Mouse (Mus musculus): ENCODE results near the gene Patl1.
"Not testable (repeated sequence)": the region's sequence is repeated elsewhere in the genome, so short reads cannot be mapped to it uniquely, and the experiment has no call there.

Patl1 gene

GRCm38 (mm10) chr19:11912037-11912532 lies at the start of gene Patl1:
Gene Patl1 (plus strand): TSS chr19:11912399.
- peak; percentile 99 for DNase-seq (ENCODE audit: low spot score)

DNA sequence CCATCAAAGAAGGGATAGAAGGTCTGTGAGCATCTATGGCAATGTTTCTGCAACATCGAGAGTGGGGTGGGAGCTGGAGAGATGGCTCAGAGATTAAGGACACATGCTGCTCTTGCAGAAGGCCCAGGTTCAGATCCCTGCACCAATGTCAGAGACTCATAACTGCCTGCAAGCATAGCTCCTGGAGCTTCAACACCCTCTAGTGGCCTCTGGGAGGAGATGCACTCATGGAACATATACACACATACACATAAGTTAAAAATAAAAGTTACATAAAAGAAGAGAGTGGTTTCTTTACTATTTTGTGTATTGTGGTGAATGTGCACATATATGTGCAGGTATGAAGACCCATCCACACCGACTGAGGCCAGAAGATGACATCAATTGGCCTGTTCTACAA lies 44.4 kb upstream of the Patl1 start:
- no peak for DNase-seq (ENCODE audit: low spot score)

DNA sequence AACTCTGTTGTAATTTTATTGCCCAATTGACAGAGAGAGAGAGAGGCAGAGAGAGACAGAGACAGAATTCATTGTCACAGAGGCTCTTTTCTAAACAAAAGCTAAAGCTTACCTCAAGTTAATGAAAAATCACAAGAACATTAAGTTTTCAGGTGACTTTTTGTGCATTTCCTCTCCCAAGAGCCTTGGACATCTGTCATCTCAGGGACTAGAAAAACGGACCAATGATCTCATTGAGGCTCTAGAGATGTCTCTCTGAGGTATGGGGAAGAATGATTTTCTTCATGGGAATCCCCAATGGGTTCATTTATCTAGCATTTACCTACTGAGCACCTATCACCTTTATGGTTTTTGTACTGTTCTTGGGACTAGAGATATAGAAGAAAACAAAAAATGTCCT lies 37.2 kb upstream of the Patl1 start, which contains the start of gene Olfr1419:
TSS of gene Olfr1419 (minus strand) at position 101 of the 400 bp plus-strand sequence.
- DNase-seq (ENCODE audit: low spot score) = no peak

DNA sequence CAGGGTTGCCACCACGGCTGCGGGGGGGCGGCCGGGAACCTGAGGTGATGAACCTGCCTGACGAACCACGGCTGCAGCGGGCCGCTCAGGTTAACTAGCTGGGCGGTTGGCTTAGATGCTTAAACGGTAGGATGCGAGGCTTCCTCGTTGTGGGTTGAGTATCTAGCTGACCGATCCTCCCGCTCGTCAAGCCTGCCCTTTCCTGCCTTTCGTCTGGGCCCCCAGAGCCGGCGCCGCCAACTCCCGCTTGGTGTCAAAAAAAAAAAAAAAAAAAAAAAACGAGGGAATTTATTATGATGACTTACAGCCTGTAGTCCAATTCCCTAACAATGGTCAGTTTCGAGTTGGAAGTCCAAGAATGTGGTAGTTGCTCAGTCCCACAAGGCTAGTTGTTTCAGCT lies 33.8 kb upstream of the Patl1 start:
- DNase-seq (ENCODE audit: low spot score) = not testable (repeated sequence)

GRCm38 (mm10) chr19:11886265-11886664 lies 25.9 kb upstream of the Patl1 start, which contains the start of gene Olfr1420:
Gene Olfr1420 (plus strand): TSS chr19:11886565.
- no peak for DNase-seq (ENCODE audit: low spot score)

DNA sequence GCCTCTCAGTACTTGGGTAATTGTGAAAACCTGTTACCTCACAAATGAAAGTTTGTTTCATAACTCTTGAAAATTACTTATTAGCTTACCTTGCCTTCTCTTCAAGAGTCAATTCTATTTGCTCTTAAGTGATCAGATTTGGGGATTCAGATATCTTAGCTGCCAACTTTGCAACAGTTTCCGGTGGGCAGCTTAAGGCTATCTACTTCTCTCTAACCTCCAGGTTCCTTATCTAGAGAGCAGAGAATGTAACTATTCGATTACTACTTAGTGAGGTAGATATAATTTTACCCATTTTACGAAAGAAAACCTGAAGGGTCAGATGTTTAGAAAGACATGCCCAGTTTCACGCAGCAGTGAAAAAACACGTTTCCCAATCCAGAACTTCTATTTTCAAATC lies 1.2 kb upstream of the Patl1 start:
- DNase-seq (ENCODE audit: low spot score) = peak; percentile 6

DNA sequence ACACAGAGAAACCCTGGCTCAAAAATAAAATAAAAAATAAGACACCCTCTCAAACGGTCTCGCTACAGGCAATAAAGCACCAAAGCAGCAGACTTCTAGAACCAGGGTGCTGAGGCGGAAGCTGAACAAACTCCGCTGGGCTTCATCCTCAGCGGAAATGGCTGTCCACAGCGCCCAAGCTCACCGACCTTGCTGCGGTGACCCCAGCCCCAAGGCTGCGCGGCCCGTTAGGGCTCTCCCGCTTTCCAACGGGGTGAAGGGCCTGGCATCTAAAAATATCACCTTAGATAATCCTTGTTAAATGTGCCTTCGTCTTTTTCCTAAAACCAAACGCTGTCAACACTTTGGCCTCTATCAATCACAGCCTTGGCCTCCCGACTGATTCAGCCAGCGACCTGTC lies 596 bp upstream of the Patl1 start:
- DNase-seq (ENCODE audit: low spot score) = no peak

DNA sequence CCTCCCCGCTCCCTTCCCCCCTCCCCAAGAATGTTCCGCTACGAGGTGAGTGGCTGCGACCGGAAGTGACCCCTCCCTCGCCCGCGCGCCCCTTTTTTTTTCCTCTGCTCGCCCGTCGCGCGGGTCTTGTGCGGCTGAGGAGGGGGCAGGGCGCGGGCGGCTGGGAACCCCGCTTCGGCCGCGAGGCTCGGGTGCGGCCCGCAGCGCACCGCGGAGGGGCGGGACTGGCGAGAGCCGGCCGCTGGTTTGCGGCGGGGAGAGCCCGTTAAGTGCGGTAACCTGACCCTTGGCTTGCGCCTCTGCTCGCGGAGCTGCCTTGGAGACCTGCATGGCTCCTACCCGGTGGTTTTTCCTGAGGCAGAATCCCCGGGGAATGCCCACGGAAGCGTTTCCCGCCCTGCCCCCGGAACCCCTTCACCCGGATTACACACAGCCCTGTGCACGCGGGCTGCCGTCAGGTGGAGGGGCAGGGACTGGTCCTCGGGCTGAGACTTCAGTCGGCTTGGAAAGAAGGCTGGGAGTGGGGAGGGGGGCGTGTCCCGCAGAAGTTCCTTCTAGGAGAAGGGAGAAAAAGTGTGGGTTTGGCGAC lies 428 bp downstream of the Patl1 start:
- peak; percentile 31 for DNase-seq (ENCODE audit: low spot score)

- DNase-seq (ENCODE audit: low spot score) = peak; percentile 58
Measured at GRCm38 (mm10) chr19:11915804-11916203, 3.6 kb downstream of the Patl1 start.

- no peak for DNase-seq (ENCODE audit: low spot score)
Measured at GRCm38 (mm10) chr19:11922068-11922467, 9.9 kb downstream of the Patl1 start.

- not testable (repeated sequence) for DNase-seq (ENCODE audit: low spot score)
Measured at GRCm38 (mm10) chr19:11922515-11922914, 10.3 kb downstream of the Patl1 start.

DNA sequence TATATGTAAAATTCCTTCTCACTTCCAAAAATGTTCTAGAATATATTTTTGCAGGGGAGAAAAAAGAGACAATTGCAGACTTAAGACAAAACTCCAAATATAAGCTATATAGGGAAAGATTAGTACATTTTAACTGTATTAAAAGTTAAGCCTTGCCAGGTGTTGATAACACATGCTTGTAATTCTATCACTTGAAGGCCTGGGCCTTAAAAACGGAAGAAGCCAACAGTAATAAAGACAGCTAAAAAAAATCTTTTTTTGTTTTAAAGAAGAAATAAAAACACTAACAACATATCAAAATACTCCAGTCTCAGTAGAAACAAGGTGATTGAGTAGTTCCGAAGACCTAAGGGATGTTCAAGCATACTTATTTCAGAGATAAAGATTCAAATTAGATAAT lies 14.2 kb downstream of the Patl1 start:
- no peak for DNase-seq (ENCODE audit: low spot score)

DNA sequence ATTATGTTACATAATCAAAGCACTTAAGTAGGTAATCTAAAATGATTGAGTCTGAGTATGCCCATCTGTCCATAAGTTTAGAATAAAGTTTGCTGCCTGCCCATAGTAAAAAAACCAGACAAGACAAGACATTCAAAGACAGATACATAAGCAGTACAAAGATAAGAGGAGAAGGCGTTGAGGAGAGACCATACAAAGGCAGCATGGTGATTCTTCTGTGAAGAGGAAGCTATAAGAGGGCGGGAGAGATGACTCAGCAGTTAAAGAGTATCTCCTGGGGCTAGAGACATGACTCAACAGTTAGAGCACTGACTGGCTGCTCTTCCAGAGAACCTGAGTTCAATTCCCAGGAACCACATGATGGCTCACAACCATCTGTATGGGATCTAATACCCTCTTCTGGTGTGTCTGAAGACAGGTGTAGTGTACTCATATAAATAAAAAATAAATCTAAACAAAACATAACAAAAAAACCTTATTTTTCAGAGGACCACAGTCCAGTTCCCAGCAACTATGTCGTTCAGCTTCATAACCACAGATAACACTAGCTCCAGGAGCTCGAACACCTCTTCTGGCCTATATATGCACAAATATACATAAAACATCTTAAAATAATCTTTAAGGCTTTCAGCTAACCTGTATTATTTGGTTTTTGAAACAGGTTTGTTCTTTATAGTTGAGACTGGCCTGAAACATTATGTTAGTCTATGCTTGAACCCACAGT lies 16.0 kb downstream of the Patl1 start:
- DNase-seq (ENCODE audit: low spot score) = no peak

GRCm38 (mm10) chr19:11946460-11946859 lies 34.3 kb downstream of the Patl1 start:
- not testable (repeated sequence) for DNase-seq (ENCODE audit: low spot score)

DNA sequence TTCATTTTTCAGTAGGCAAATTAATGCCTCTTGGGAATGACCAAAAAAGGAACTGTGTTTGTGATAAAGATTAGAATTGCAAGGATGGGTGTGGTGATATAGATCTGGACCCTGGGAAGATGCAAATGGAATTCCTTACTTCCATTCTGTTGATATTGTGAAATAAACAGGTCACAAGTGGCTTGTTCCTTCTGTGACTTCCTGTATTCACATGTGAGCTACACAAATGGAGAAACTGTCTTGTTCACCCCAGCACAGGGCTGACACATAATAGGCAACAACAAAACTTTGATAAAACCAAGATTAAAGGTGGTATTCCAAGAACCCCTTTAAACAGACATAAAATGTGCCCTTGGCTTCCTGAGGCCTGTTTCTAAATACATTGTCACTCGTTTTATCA lies 37.7 kb downstream of the Patl1 start:
- no peak for DNase-seq (ENCODE audit: low spot score)

- no peak for DNase-seq (ENCODE audit: low spot score)
Measured at GRCm38 (mm10) chr19:11950747-11951146, 38.5 kb downstream of the Patl1 start.

DNA sequence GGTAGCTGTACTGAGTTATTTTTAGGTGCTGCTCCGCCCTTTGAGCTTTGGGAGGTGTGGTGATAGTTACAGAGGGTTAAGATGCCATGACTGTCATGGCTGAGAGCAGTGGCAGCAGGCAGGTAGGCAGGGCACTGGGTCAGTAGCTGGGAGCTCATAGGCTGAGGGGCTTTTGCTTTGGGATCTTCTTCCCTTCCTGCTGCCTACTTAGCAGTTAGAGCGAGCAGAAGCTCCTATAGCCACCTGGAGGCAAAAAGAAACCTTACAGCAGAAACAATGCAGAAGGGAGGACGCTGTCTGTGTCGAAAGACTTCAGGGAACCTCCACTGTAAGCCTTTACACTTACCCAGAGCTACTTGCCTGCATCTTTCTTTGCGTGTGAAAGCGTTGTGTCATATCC lies 42.0 kb downstream of the Patl1 start:
- no peak for DNase-seq (ENCODE audit: low spot score)

- DNase-seq (ENCODE audit: low spot score) = no peak
Measured at GRCm38 (mm10) chr19:11956636-11957035, 44.4 kb downstream of the Patl1 start.

DNA sequence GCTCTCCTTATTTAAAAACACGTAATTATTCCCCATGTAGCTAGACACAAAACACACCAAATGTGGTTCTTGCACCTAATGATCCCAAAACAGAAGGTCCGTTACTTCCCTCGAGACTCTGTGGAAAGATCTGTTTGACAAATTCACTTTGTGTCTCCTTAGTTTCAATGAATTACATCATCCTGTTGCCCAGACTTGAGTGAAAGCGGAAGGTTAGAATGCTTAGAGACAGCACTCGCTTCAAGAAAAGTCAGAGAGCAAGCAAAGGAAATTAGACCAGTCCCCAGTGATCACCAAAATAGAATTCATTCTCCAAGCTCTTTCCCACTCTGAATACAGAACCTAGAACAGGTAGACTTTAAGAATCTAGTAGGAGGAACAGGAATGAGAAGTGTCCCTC lies 45.2 kb downstream of the Patl1 start:
- DNase-seq (ENCODE audit: low spot score) = no peak

DNA sequence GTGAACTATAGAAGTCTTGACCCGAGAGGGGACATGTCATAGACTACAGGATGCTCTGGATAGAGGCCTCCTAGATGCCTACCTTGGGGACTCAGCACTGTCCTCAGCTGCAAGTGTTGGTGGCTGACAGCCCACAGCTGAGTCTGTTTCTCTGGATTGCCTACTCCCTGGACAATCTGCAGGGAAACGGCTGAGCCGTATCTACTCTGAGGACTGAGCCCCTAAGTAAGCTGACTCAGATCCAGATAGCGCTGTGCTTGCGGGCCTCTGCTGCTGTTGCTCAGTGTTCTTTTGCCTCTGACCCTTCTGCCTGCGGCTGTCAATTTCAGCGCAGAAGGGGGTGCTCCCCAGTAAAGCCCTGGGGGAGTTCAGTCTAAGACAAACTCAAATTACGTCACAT lies 45.6 kb downstream of the Patl1 start:
- DNase-seq (ENCODE audit: low spot score) = no peak

GRCm38 (mm10) chr19:11964266-11964665 lies 52.1 kb downstream of the Patl1 start:
- no peak for DNase-seq (ENCODE audit: low spot score)

- peak; percentile 100 for DNase-seq (ENCODE audit: low spot score)
Measured at GRCm38 (mm10) chr19:11965023-11965942, 53.1 kb downstream of the Patl1 start, which contains the start of gene Osbp. Gene Osbp (plus strand): TSS chr19:11965941.
